Mouse (Mus musculus): ENCODE measurements around the gene Asb18.
A peak's percentile ranks its signal among the peaks of the same experiment; 100 is the strongest.

Gene Asb18

DNA sequence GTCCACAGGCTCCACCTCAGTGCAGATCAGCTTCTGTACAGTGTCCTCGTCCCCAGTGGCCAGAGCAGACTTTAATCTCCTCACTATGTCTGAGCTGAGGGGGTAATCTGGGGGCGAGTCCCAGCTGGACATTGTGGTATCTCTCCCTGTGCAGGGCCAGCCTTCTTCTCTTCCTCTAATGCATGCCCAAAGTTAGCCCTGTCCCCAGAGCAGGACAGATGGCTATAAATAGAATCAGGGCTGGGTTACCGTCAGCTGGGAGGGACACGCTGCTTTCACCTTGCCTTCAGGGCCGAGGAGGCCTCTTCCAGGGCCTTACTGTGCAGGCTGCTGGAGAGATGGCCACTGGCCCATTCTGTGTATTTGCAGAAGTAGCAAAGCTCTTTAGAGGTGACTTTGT is at the start of gene Asb18:
TSS of gene Asb18 (minus strand) at position 221 of the 400 bp plus-strand sequence.
- DNase-seq: no peak

DNA sequence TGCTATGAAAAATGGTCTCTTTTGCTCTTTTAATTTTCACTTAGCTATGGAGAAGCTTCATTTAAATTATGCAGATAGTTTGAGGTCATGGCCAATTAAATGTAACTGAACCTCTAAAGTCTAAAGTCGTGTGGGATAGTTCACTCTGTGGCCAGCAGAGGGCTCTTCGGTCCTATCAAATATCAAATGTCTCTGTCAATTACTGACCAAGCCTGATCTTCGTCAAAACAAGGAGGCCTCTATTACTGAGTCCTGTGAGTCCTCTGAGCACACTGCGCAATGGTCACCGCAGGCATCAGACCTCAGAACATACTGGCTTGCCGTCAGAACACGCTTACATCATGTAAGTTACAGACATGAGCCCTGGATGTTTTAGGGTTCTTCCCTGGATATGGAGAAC is 46.1 kb upstream of the Asb18 start:
- DNase-seq: peak; percentile 69

DNA sequence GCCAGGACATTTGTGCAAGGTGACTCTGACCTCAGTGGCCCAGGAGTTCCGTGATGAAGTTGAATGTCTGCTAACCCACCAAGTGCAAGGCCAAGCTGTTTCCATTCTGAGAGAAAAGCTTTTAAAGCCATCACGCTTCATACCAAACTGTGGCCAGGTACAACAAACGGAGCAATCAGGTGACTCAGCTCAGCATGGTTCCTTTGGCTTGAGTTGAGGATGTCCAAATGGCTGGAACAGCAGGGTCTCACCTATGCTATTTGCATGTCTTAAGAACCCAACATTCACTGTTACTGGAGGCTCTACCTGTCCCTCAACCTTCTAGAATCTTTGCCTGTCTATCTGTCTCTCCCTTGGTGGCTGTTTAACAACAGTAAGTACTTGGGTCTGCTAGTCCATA is 45.6 kb upstream of the Asb18 start:
- no peak for DNase-seq

GRCm38 (mm10) chr1:90054991-90055390 is 40.5 kb upstream of the Asb18 start:
- no peak for DNase-seq

DNA sequence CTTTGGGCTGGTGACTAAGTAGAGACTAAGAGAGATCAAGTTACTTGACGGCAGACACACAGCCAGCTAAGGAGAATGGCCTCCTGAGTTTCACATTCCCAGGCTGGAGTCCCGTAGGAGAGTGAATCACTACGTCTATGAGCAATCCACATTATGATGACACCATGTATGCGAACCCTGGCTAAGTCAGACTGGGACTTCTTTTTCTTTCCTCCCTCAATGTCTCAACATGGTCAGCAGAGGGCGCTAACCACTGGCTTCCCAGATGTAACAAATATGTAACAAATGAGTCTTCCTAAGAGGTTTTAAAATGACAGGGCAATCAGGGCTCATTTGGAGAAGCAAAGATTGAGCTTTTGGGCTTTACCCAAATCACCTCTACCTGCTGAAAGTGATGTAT is 36.9 kb upstream of the Asb18 start:
- DNase-seq: peak; percentile 62

- DNase-seq: no peak
Measured at GRCm38 (mm10) chr1:90050046-90050739, 35.7 kb upstream of the Asb18 start.

GRCm38 (mm10) chr1:90028305-90028704 is 13.8 kb upstream of the Asb18 start:
- no peak for DNase-seq

- DNase-seq: peak; percentile 32
Measured at GRCm38 (mm10) chr1:90026945-90027344, 12.5 kb upstream of the Asb18 start.

DNA sequence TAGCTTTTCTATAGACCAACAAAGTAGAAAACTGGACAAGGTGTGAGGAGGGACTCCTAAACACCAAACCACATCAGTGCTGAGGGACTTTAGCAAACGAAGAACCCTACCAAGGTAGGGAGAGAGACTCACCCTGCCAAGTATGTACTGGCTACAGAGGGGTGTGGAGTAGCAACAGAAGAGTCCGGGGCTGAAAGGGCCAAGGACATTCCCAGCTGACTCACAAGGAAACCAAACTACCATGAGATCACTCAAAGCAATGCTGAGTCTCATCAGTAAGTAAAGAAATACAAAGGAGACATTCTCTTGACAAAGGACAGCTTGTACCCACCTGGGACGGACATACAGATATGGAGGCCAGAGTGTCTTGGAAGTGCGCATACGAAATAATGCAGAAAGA is 5.9 kb upstream of the Asb18 start:
- no peak for DNase-seq

DNA sequence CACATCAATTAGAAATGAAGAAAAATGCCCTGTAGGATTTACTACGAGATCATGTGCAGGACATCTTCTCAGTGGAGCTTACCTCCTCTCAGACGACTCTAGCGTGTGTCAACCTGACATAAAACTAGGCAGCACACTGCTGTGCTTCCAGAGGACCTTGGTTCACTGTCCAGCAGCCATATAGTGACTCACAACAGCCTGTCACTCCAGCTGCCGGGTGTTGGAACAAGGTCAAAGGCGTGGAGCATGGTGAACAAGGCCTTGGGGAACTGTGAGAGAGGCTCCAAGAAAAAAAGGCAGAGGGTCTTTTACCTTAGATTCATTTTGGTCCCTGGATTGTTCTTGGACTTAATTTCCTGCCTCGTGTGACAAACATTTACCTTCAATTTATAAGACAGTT is 3.6 kb upstream of the Asb18 start:
- DNase-seq: no peak

DNA sequence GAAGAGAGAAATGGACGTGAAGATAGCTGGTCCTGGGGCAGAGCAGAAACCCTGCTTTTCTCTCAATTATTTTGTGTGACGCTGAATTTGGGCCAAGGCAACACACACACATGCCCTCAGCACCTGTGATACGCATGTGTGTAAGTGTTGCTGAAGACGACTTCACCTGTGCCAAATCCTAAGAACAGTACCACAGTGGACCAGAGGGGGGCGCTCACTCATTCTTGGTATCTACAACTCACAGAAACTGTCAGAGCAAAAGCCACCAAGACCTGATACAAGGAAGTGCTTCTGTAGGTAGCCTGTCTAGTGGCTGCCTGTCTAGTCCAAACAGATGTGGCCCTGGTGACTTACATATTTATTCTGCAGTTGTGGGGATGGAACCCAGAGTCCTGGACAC is 1.2 kb downstream of the Asb18 start:
- DNase-seq: no peak

DNA sequence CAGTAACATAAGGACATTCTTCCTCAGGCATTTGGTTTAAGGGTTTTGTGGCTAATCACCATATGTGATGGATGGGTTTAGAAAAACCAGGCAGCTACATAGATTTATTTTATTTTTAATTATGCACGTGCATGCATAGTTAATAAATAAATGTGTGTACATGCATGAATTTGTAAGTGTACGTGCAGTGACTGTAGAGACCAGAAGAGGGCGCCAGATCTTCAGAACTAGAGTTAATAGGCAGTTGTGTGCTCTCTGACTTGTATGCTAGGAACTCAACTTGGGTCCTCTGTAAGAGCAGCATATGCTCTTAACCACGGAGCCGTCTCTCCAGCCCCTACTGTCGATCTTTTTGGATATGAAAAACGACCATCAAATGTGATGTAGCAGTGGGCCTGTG is 1.6 kb downstream of the Asb18 start:
- DNase-seq: no peak

GRCm38 (mm10) chr1:90012168-90012567 is 2.3 kb downstream of the Asb18 start:
- DNase-seq: no peak

DNA sequence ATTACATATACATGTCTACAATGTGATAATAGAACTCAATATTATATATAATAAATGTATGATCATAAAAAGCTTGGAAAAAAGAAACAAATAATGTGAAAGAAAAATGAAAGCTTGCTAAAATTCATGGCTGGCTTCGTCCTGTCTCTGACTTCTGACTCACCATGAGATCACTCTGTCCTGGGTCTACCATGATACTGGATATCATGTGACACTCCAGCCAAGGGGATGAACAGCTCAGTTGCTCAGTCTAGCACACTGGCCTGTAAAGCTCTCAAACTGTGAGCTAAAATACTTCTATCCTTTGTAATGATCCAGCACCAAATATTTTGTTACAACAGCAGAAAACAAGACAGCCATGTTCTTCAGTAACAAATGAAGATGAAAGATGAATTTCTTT is 4.4 kb downstream of the Asb18 start:
- DNase-seq: no peak

DNA sequence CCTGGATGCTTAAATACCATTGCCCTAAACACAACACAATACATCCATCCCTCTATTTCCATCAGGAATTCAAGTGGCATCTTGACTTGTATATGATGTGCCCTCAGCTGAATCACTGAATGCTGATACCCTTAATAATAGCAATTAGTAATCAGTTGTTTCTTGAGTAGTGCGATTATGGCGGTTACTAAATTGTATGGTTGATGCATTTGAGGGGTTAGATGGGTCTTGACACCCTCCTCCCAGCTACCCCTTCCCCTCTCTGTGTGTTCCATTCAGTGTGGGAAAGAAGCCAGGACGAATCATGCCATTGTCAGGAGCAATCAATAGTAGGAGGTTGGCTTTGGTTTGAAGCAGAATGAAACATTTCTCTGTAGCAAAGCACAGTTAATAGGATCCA is 5.3 kb downstream of the Asb18 start:
- no peak for DNase-seq

GRCm38 (mm10) chr1:90006666-90007065 is 7.8 kb downstream of the Asb18 start:
- DNase-seq: no peak

GRCm38 (mm10) chr1:90000981-90001380 is 13.5 kb downstream of the Asb18 start:
- DNase-seq: no peak

- DNase-seq: no peak
Measured at GRCm38 (mm10) chr1:89999858-90000257, 14.6 kb downstream of the Asb18 start.

- DNase-seq: no peak
Measured at GRCm38 (mm10) chr1:89998696-89999095, 15.8 kb downstream of the Asb18 start.

- DNase-seq: no peak
Measured at GRCm38 (mm10) chr1:89998076-89998475, 16.4 kb downstream of the Asb18 start.

- no peak for DNase-seq
Measured at GRCm38 (mm10) chr1:89992256-89992655, 22.2 kb downstream of the Asb18 start.

DNA sequence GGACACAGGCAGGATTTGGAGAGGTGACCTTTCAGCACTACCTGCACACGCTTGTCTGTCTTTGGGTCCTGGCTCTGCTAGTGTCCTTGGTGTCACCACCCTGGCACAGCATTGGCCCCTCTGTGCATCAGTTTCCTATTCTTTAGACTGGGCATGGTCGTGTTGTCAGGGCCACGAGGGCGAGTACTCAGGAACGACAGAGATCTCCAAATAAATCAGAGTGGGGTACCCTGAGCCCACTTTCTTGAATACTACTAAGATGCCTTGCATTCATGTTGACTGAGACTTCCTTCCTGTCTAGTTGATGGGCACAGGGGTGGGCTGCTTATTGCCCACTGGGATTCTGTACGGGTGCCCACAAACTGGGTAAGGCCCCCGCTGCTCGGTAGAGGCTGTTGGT is 37.2 kb downstream of the Asb18 start:
- DNase-seq: no peak

DNA sequence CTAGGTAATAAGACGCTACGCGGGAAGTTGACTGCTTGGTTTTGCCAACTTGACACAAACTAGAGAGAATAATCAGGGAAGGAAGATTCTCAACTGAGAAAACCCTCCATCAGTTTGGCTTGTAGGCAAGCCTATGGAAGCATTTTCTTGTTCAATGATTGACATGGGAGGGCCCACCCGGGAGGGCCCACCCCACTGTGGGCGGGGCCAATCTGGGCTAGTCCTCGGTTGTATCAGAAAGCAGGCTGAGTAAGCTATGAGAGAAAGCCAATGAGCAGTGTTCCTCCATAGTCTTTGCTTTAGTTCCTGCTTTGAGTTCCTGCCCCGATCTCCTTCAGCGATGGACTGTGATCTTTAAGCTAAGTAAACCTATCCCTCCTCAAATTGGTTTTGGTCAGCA is 38.1 kb downstream of the Asb18 start:
- no peak for DNase-seq

DNA sequence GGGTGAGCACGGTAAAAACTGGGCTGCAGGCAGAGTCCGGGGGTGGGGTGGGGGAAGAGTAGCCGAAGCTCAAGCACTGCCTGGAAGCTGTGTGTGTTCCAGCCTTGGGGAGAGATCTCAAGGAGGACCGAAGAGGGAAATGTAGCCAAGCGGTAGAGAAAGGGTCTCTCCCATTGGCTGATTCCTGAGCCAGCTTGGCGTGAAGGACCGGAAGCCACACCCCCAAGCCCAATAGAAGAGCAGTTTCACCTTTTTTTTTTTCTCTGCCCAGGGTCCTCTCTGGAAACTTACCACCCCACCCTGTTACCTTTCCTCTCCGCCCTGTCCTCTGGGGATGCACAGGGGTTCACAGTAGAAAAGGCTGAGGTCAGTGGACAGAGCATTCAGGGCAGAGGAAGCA is 39.9 kb downstream of the Asb18 start:
- DNase-seq: no peak

DNA sequence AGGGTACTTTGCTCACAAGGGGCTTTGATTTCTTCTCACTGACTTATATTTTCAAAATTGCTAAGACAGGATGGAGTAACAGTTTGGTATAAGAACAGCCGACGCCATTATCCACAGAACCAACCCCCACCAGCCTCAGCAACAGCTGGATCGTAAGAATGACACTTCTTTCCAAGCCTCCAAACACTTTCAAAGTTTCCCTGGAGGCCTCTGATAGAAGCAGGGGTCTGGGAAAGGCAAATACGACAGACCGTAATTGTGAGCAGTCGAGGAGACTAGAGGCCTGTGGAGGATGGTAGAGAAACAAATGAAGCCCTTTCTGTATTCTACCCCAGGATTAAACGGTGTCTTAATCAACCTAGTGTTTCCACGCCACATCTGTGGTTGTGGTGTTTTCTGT is 42.6 kb downstream of the Asb18 start:
- peak; percentile 11 for DNase-seq

GRCm38 (mm10) chr1:89969714-89970110 is 44.8 kb downstream of the Asb18 start:
- DNase-seq: no peak

All from lung, postnatal 14 days (tissue).